Mouse (Mus musculus) megakaryocyte, embryonic 14.5 days (primary cell): ENCODE measurements around the gene Srrm3. TPM values are rescaled to one million over a fixed set of nuclear protein-coding genes. Genes with fewer than 3 reads are reported as not detected.

Experiments used
- H3K27me3 ChIP-seq: replicated peaks from 2 replicates; pipeline ENCODE3; 2012; ENCODE audit warnings: inconsistent platforms
- H3K36me3 ChIP-seq: replicated peaks from 2 replicates; pipeline ENCODE3; 2012; ENCODE audit warnings: low read length, inconsistent platforms, mixed read lengths
- H3K4me1 ChIP-seq: 2 replicates; pipeline ENCODE4 v1.6.1; 2012; ENCODE audit warnings: inconsistent platforms
- H3K4me3 ChIP-seq: replicated peaks from 2 replicates; pipeline ENCODE3; 2012; ENCODE audit warnings: moderate library complexity, mild to moderate bottlenecking, inconsistent platforms
- H3K9me3 ChIP-seq: 2 replicates; pipeline ENCODE4 v1.6.1; 2012; ENCODE audit warnings: inconsistent platforms
- FLI1 ChIP-seq: IDR thresholded peaks from 2 replicates; pipeline ENCODE4 v1.6.1; 2012; ENCODE audit warnings: low read length, inconsistent platforms, mixed read lengths
- GATA1 ChIP-seq: IDR thresholded peaks from 3 replicates; pipeline ENCODE4 v1.6.1; 2012; ENCODE audit warnings: mixed read lengths, low read length, inconsistent platforms, borderline replicate concordance
- polyA plus RNA-seq: library from polyadenylated mRNA; stranded (reverse); fragments of >175 nt; gene quantifications from 2 replicates; pipeline ENCODE4 v1.2.3, GENCODE M21; 2012; ENCODE audit warnings: low replicate concordance; ENCODE audit not compliant: insufficient read depth

The Srrm3 gene
- polyA plus RNA-seq, 1 experiment, result 0.13 TPM

- TF ChIP-seq FLI1 (no peak), GATA1 (no peak)
Measured at GRCm38 (mm10) chr5:135866662-135867061, 60.0 kb downstream of the Srrm3 start.

GRCm38 (mm10) chr5:135867637-135868593 is 61.2 kb downstream of the Srrm3 start:
- no peak for TF ChIP-seq FLI1
- no peak for TF ChIP-seq GATA1
- Histone ChIP-seq H3K36me3 (no peaks in the 10 kb centered on the region), H3K27me3 (peaks cover 86% of the 10 kb centered on the region), H3K4me3 (peak overlapping the region; percentile 67), H3K9me3 (peaks cover 9% of the 10 kb centered on the region), H3K4me1 (peaks cover 17% of the 10 kb centered on the region)

More at GRCm38 (mm10) chr5:135866662-135867061, 60.0 kb downstream of the Srrm3 start:
- H3K4me3 ChIP-seq, result no peak overlapping the region
- peaks cover 90% of the 10 kb centered on the region for H3K27me3 ChIP-seq
- no peaks in the 10 kb centered on the region for H3K36me3 ChIP-seq
- peaks cover 19% of the 10 kb centered on the region for H3K4me1 ChIP-seq
- peaks cover 9% of the 10 kb centered on the region for H3K9me3 ChIP-seq

GRCm38 (mm10) chr5:135868653-135869052 is 62.0 kb downstream of the Srrm3 start:
- Histone ChIP-seq H3K4me1 (peaks cover 24% of the 10 kb centered on the region), H3K4me3 (no peak overlapping the region), H3K36me3 (no peaks in the 10 kb centered on the region), H3K9me3 (peaks cover 9% of the 10 kb centered on the region), H3K27me3 (peaks cover 90% of the 10 kb centered on the region)
- TF ChIP-seq GATA1 (no peak), FLI1 (no peak)

GRCm38 (mm10) chr5:135869661-135870423 is 63.2 kb downstream of the Srrm3 start:
- Histone ChIP-seq H3K4me3 (no peak overlapping the region), H3K9me3 (no peaks in the 10 kb centered on the region), H3K36me3 (no peaks in the 10 kb centered on the region), H3K4me1 (peaks cover 26% of the 10 kb centered on the region), H3K27me3 (peaks cover 90% of the 10 kb centered on the region)
- TF ChIP-seq FLI1 (no peak), GATA1 (no peak)

- TF ChIP-seq GATA1, result no peak
- TF ChIP-seq FLI1, result no peak
- Histone ChIP-seq H3K9me3 (no peaks in the 10 kb centered on the region), H3K36me3 (no peaks in the 10 kb centered on the region), H3K27me3 (peaks cover 87% of the 10 kb centered on the region), H3K4me1 (peaks cover 26% of the 10 kb centered on the region), H3K4me3 (no peak overlapping the region)
Measured at GRCm38 (mm10) chr5:135870505-135870904, 63.8 kb downstream of the Srrm3 start.

GRCm38 (mm10) chr5:135872996-135873395 is 66.3 kb downstream of the Srrm3 start:
- TF ChIP-seq GATA1 (no peak), FLI1 (no peak)
- no peak overlapping the region for H3K4me3 ChIP-seq
- no peaks in the 10 kb centered on the region for H3K9me3 ChIP-seq
- peaks cover 31% of the 10 kb centered on the region for H3K4me1 ChIP-seq
- no peaks in the 10 kb centered on the region for H3K36me3 ChIP-seq
- H3K27me3 ChIP-seq, result peaks cover 69% of the 10 kb centered on the region

GRCm38 (mm10) chr5:135873753-135874152 is 67.1 kb downstream of the Srrm3 start:
- no peaks in the 10 kb centered on the region for H3K36me3 ChIP-seq
- peaks cover 27% of the 10 kb centered on the region for H3K4me1 ChIP-seq
- TF ChIP-seq FLI1 (no peak), GATA1 (no peak)
- H3K9me3 ChIP-seq, result no peaks in the 10 kb centered on the region
- H3K4me3 ChIP-seq, result no peak overlapping the region
- H3K27me3 ChIP-seq, result peaks cover 61% of the 10 kb centered on the region

GRCm38 (mm10) chr5:135877180-135877579 is 70.5 kb downstream of the Srrm3 start:
- H3K4me3 ChIP-seq, result peak overlapping the region; percentile 90
- no peaks in the 10 kb centered on the region for H3K36me3 ChIP-seq
- peaks cover 38% of the 10 kb centered on the region for H3K27me3 ChIP-seq

GRCm38 (mm10) chr5:135877831-135878231 is 71.1 kb downstream of the Srrm3 start:
- Histone ChIP-seq H3K27me3 (peaks cover 39% of the 10 kb centered on the region), H3K9me3 (no peaks in the 10 kb centered on the region), H3K36me3 (no peaks in the 10 kb centered on the region), H3K4me3 (peak overlapping the region; percentile 90), H3K4me1 (peaks cover 38% of the 10 kb centered on the region)
- no peak for TF ChIP-seq GATA1
- no peak for TF ChIP-seq FLI1

More at GRCm38 (mm10) chr5:135877180-135877579, 70.5 kb downstream of the Srrm3 start:
- Histone ChIP-seq H3K9me3 (no peaks in the 10 kb centered on the region), H3K4me1 (peaks cover 38% of the 10 kb centered on the region)
- TF ChIP-seq FLI1, result no peak
- TF ChIP-seq GATA1, result no peak
